Mouse (Mus musculus): ENCODE measurements around the gene Olfr357.

Olfr357 gene

GRCm38 (mm10) chr2:36993527-36993926 is at the start of gene Olfr357:
Gene Olfr357 (plus strand): TSS chr2:36993827.
- DNase-seq (ENCODE audit: low spot score in 2 of 2): no peak

- DNase-seq (ENCODE audit: low spot score in 2 of 2): no peak
Measured at GRCm38 (mm10) chr2:36997030-36997429, 3.4 kb downstream of the Olfr357 start.

- DNase-seq (ENCODE audit: low spot score in 2 of 2): no peak
Measured at GRCm38 (mm10) chr2:37009235-37009634, 15.6 kb downstream of the Olfr357 start, which contains the start of gene Olfr358. Gene Olfr358 (minus strand): TSS chr2:37009335.

Measured in frontal cortex, postnatal 36 days (tissue).